Mouse (Mus musculus): ENCODE measurements around the gene Gpn3. TPM values are rescaled to one million over a fixed set of nuclear protein-coding genes. Genes with fewer than 3 reads are reported as not detected.
"Not testable (repeated sequence)": the region's sequence is repeated elsewhere in the genome, so short reads cannot be mapped to it uniquely, and the experiment has no call there.

Gene Gpn3
- polyA plus RNA-seq, 1 experiment from 2014 or later: 69.2 TPM

DNA sequence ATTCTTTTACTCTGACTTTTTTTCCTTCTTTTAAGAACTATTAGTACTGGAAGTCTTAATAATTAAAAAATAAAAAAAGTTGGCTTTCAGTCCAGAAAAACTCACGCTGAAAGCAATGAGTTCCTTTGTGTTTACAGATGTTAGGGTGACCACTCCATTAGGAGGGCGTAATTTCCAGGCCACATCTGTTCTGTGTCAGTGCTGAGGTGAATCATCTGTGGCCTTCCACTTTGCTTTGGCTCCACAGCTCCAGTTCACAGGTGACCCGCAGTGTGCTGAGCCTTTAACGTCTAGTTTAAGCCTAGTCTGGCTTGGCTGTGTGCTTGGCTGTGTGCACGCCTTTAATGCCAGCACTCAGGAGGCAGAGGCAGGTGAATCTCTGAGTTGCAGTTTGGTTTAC, 40.2 kb downstream of the Gpn3 start:
- Histone ChIP-seq H3K4me3 (ENCODE audit: low read depth, low read length) (no peak overlapping the region), H3K27me3 (replicated peaks; ENCODE audit: insufficient read depth, low read length) (no peaks in the 10 kb centered on the region), H3K4me2 (replicated peaks; ENCODE audit: low read depth, low read length) (no peak overlapping the region), H3K27ac (ENCODE audit: low read length) (no peak overlapping the region), H3K4me1 (ENCODE audit: insufficient read depth, low read depth, low read length) (no peaks in the 10 kb centered on the region), H3K9me3 (ENCODE audit: low read length) (no peaks in the 10 kb centered on the region), H3K9ac (replicated peaks; ENCODE audit: low read depth) (no peak overlapping the region), H3K36me3 (ENCODE audit: insufficient read depth, low read length) (0 out of 2 replicates have a peak, but pooled peaks cover under 1% of the 10 kb centered on the region)
- DNase-seq (ENCODE audit: low spot score) (peak; percentile 23), ATAC-seq (no peak)
- 65% methylated on average over 5 of the region's 5 CpGs for WGBS
- TF ChIP-seq CTCF (IDR thresholded peaks at IDR 0.05) (no peak), EP300 (IDR thresholded peaks at IDR 0.05) (no peak)

GRCm38 (mm10) chr5:122412826-122413225, 41.1 kb downstream of the Gpn3 start:
- H3K4me2 ChIP-seq (replicated peaks; ENCODE audit: low read depth, low read length): no peak overlapping the region
- H3K4me1 ChIP-seq (ENCODE audit: insufficient read depth, low read depth, low read length): no peaks in the 10 kb centered on the region
- no peak overlapping the region for H3K27ac ChIP-seq (ENCODE audit: low read length)
- peak; percentile 92 for ATAC-seq
- H3K9ac ChIP-seq (replicated peaks; ENCODE audit: low read depth): no peak overlapping the region
- no peak overlapping the region for H3K4me3 ChIP-seq (ENCODE audit: low read depth, low read length)
- 27% methylated on average over 6 of the region's 6 CpGs for WGBS
- H3K36me3 ChIP-seq (ENCODE audit: insufficient read depth, low read length): no peaks in the 10 kb centered on the region
- DNase-seq (ENCODE audit: low spot score): peak; percentile 88
- no peaks in the 10 kb centered on the region for H3K27me3 ChIP-seq (replicated peaks; ENCODE audit: insufficient read depth, low read length)
- TF ChIP-seq EP300 (IDR thresholded peaks at IDR 0.05) (no peak; the same call in 1 of the 2 replicates), CTCF (IDR thresholded peaks at IDR 0.05) (no peak)
- no peaks in the 10 kb centered on the region for H3K9me3 ChIP-seq (ENCODE audit: low read length)

DNA sequence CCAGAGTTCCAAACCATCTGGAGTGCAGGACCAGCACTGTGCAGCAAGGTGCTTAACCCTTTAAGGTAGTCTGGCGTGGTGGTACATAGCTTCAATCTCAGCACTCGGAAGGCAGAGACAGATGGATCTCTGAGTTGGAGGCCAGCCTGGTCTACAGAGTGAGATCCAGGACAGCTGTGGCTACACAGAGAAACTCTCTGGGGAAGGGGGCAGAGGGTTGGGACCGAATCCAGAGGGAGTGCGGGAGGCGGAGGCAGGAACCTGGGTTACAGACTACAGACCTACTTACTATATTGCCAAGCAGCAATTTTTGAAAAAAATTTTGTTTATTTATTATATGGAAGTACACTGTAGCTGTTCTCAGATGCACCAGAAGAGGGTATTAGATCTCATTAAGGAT, 42.7 kb downstream of the Gpn3 start:
- Histone ChIP-seq H3K4me1 (ENCODE audit: insufficient read depth, low read depth, low read length) (no peaks in the 10 kb centered on the region), H3K4me3 (ENCODE audit: low read depth, low read length) (no peak overlapping the region), H3K36me3 (ENCODE audit: insufficient read depth, low read length) (no peaks in the 10 kb centered on the region), H3K27ac (ENCODE audit: low read length) (no peak overlapping the region), H3K4me2 (replicated peaks; ENCODE audit: low read depth, low read length) (no peak overlapping the region), H3K27me3 (replicated peaks; ENCODE audit: insufficient read depth, low read length) (no peaks in the 10 kb centered on the region), H3K9me3 (ENCODE audit: low read length) (no peaks in the 10 kb centered on the region), H3K9ac (replicated peaks; ENCODE audit: low read depth) (no peak overlapping the region)
- DNase-seq (ENCODE audit: low spot score) (no peak), ATAC-seq (no peak)
- WGBS: 84% methylated on average over 5 of the region's 5 CpGs
- no peak for TF ChIP-seq CTCF (IDR thresholded peaks at IDR 0.05)
- no peak for TF ChIP-seq EP300 (IDR thresholded peaks at IDR 0.05)

- H3K27ac ChIP-seq (ENCODE audit: low read length): no peak overlapping the region
- DNase-seq (ENCODE audit: low spot score) (no peak), ATAC-seq (no peak)
- H3K9me3 ChIP-seq (ENCODE audit: low read length): no peaks in the 10 kb centered on the region
- no peaks in the 10 kb centered on the region for H3K36me3 ChIP-seq (ENCODE audit: insufficient read depth, low read length)
- no peaks in the 10 kb centered on the region for H3K27me3 ChIP-seq (replicated peaks; ENCODE audit: insufficient read depth, low read length)
- 85% methylated on average over 12 of the region's 12 CpGs for WGBS
- no peak overlapping the region for H3K4me2 ChIP-seq (replicated peaks; ENCODE audit: low read depth, low read length)
- H3K9ac ChIP-seq (replicated peaks; ENCODE audit: low read depth): no peak overlapping the region
- no peak overlapping the region for H3K4me3 ChIP-seq (ENCODE audit: low read depth, low read length)
- no peaks in the 10 kb centered on the region for H3K4me1 ChIP-seq (ENCODE audit: insufficient read depth, low read depth, low read length)
- TF ChIP-seq CTCF (IDR thresholded peaks at IDR 0.05) (no peak), EP300 (IDR thresholded peaks at IDR 0.05) (no peak)
These were observed 43.8 kb downstream of the Gpn3 start for GRCm38 (mm10) chr5:122415465-122415864.

DNA sequence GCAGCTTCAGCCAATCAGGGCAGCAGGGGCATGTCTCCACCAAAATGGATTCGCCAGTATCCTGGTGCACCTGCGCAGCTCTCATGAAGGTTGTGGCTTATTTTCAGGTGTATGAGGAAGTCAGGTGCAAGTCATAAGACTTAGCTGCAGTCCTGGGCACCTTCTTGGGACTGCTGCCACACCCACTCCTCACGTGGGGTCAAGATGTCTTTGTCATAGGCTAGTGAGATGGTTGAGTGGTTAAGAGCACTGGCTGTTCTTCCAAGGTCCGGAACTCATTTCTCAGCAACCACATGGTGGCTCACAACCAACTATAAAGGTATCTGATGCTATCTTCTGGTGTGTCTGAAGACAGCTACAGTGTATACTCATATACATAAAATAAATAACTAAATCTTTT, 49.0 kb downstream of the Gpn3 start:
- not testable (repeated sequence) for H3K4me1 ChIP-seq (ENCODE audit: insufficient read depth, low read depth, low read length); H3K36me3 ChIP-seq (ENCODE audit: insufficient read depth, low read length); ATAC-seq; H3K9me3 ChIP-seq (ENCODE audit: low read length); H3K27me3 ChIP-seq (replicated peaks; ENCODE audit: insufficient read depth, low read length); H3K4me2 ChIP-seq (replicated peaks; ENCODE audit: low read depth, low read length); DNase-seq (ENCODE audit: low spot score); H3K9ac ChIP-seq (replicated peaks; ENCODE audit: low read depth); H3K27ac ChIP-seq (ENCODE audit: low read length); H3K4me3 ChIP-seq (ENCODE audit: low read depth, low read length)
- 47% methylated on average over 4 of the region's 4 CpGs for WGBS

DNA sequence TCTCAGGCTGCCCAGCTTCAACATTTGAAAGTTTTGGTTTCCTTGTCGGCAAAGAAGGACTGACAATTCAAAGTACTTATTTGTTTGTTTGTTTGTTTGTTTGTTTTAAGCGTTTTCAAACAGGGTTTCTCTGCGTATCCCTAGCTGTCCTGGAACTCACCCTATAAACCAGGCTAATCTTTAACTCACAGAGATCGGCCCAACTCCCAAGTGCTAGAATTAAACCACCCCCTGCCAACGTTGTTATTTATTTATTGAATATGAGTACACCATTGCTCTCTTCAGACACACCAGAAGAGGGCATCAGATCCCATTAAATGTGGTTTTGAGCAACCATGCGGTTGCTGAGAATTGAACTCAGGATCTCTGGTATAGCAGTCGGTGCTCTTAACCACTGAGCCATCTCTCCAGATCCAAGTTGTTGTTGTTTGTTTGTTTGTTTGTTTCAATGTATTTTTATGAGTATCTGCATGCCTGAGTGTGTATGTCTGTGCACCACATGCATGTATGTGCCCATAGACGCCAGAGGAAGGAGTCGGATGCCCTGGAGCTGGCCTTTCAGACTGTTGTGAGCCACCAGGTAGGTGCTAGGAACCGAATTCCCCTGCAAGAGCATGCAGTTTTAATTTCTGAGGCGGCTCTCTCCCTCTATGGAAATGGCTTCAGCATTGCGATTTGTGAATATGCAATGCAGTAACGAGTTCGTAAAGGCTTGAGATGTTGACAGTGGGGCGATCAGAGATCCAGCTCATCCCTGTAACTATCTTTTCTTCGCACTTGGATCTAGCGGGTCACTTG, 49.8 kb downstream of the Gpn3 start, which contains the start of gene Anapc7:
Gene Anapc7 (plus strand): TSS at position 423 of the 798 bp plus-strand sequence.
- peak within 1 kb of the TSS; percentile 83 for H3K4me2 ChIP-seq (replicated peaks; ENCODE audit: low read depth, low read length)
- ATAC-seq: peak; percentile 12
- no peak for DNase-seq (ENCODE audit: low spot score)
- TF ChIP-seq CTCF (IDR thresholded peaks at IDR 0.05) (peak; percentile 39), EP300 (IDR thresholded peaks at IDR 0.05) (no peak)
- no peaks in the 10 kb centered on the region for H3K36me3 ChIP-seq (ENCODE audit: insufficient read depth, low read length)
- H3K27ac ChIP-seq (ENCODE audit: low read length): peak within 1 kb of the TSS; percentile 52
- 16% methylated on average over 17 of the region's 17 CpGs for WGBS
- peak within 1 kb of the TSS; percentile 95 for H3K4me3 ChIP-seq (ENCODE audit: low read depth, low read length)
- peak within 1 kb of the TSS; percentile 87 for H3K9ac ChIP-seq (replicated peaks; ENCODE audit: low read depth)
- H3K27me3 ChIP-seq (replicated peaks; ENCODE audit: insufficient read depth, low read length): no peaks in the 10 kb centered on the region
- H3K4me1 ChIP-seq (ENCODE audit: insufficient read depth, low read depth, low read length): 0 out of 2 replicates have a peak, but pooled peaks cover 5% of the 10 kb centered on the region
- no peaks in the 10 kb centered on the region for H3K9me3 ChIP-seq (ENCODE audit: low read length)
